Mouse (Mus musculus) limb, embryonic 10.5 days (tissue): Measurements from ENCODE around the gene Fbxw13. TPM values are rescaled to one million over a fixed set of nuclear protein-coding genes. Genes with fewer than 3 reads are reported as not detected.
"Not testable (repeated sequence)": the region's sequence is repeated elsewhere in the genome, so short reads cannot be mapped to it uniquely, and the experiment has no call there.

Source experiments
- DNase-seq: peaks from one replicate; pipeline ENCODE4 v3.0.0-alpha.2; 2017; ENCODE audit warnings: low spot score
- H3K27ac ChIP-seq: fragments of 300-500 bp; sonication (generic); 2 replicates; pipeline ENCODE4 v1.5.1; 2016; ENCODE audit warnings: mild to moderate bottlenecking
- H3K27me3 ChIP-seq: fragments of 300-500 bp; sonication (generic); 2 replicates; pipeline ENCODE4 v1.6.1; 2016; ENCODE audit warnings: low read depth, mild to moderate bottlenecking; ENCODE audit not compliant: poor library complexity, severe bottlenecking
- H3K36me3 ChIP-seq: fragments of 300-500 bp; sonication (generic); 2 replicates; pipeline ENCODE4 v1.6.1; 2016; ENCODE audit warnings: mild to moderate bottlenecking, moderate library complexity
- H3K4me1 ChIP-seq: fragments of 300-500 bp; sonication (generic); 2 replicates; pipeline ENCODE4 v1.6.1; 2016
- H3K4me3 ChIP-seq: fragments of 300-500 bp; sonication (generic); 2 replicates; pipeline ENCODE4 v1.5.1; 2016; ENCODE audit warnings: mild to moderate bottlenecking, moderate library complexity
- H3K9me3 ChIP-seq: fragments of 300-500 bp; sonication (generic); replicated peaks from 2 replicates; pipeline ENCODE4 v1.6.1; 2016; ENCODE audit warnings: mild to moderate bottlenecking
- WGBS: fragments of 180-500 bp; shearing (Covaris S2); methylation state at CpG from one replicate; pipeline ENCODE4 v1.1.7; 2016; 5-methylcytosine and 5-hydroxymethylcytosine counted together
- polyA plus RNA-seq: library from polyadenylated mRNA; unstranded; fragments of >200 nt; fragmentation: Nextera tagmentation; extraction: Ambion mirVana; gene quantifications from 2 replicates; pipeline ENCODE4 v1.2.1, GENCODE M21; 2016

Fbxw13 gene
- polyA plus RNA-seq, result not detected in 2 replicates

- not testable (repeated sequence) for H3K4me3 ChIP-seq, H3K36me3 ChIP-seq, H3K27ac ChIP-seq, H3K9me3 ChIP-seq, H3K27me3 ChIP-seq, H3K4me1 ChIP-seq, DNase-seq
- 80% methylated on average over 3 of the region's 3 CpGs for WGBS
Observed at GRCm38 (mm10) chr9:109195875-109196274, at the start of gene Fbxw13. Gene Fbxw13 (minus strand): TSS chr9:109195975.

GRCm38 (mm10) chr9:109234654-109235053, 38.9 kb upstream of the Fbxw13 start, which contains the start of gene Fbxw20:
Gene Fbxw20 (minus strand): TSS chr9:109234754.
- WGBS, result 81% methylated on average over 1 of the region's 1 CpGs
- no peak for DNase-seq

GRCm38 (mm10) chr9:109218449-109218848, 22.7 kb upstream of the Fbxw13 start:
- H3K4me3 ChIP-seq, result no peak overlapping the region
- H3K9me3 ChIP-seq, result no peaks in the 10 kb centered on the region
- no peaks in the 10 kb centered on the region for H3K4me1 ChIP-seq
- no peaks in the 10 kb centered on the region for H3K27me3 ChIP-seq
- H3K36me3 ChIP-seq, result no peaks in the 10 kb centered on the region
- DNase-seq, result no peak
- 75% methylated on average over 6 of the region's 6 CpGs for whole genome bisulfite sequencing
- H3K27ac ChIP-seq, result no peak overlapping the region

More at GRCm38 (mm10) chr9:109234654-109235053, 38.9 kb upstream of the Fbxw13 start, which contains the start of gene Fbxw20:
- H3K4me3 ChIP-seq, result no peak within 1 kb of the TSS
- no peaks in the 10 kb centered on the region for H3K9me3 ChIP-seq
- no peaks in the 10 kb centered on the region for H3K27me3 ChIP-seq
- H3K27ac ChIP-seq, result no peak within 1 kb of the TSS
- H3K4me1 ChIP-seq, result no peaks in the 10 kb centered on the region
- no peaks in the 10 kb centered on the region for H3K36me3 ChIP-seq

GRCm38 (mm10) chr9:109201347-109201746, 5.6 kb upstream of the Fbxw13 start:
- DNase-seq, H3K27ac ChIP-seq, H3K36me3 ChIP-seq, H3K4me1 ChIP-seq, H3K4me3 ChIP-seq, H3K27me3 ChIP-seq, H3K9me3 ChIP-seq: not testable (repeated sequence)
- WGBS, result 63% methylated on average over 1 of the region's 1 CpGs

GRCm38 (mm10) chr9:109200349-109200748, 4.6 kb upstream of the Fbxw13 start:
- DNase-seq, result no peak
- 90% methylated on average over 1 of the region's 1 CpGs for WGBS
- H3K9me3 ChIP-seq, result no peaks in the 10 kb centered on the region
- no peaks in the 10 kb centered on the region for H3K27me3 ChIP-seq
- no peaks in the 10 kb centered on the region for H3K36me3 ChIP-seq
- H3K27ac ChIP-seq, result no peak overlapping the region
- H3K4me1 ChIP-seq, result no peaks in the 10 kb centered on the region
- no peak overlapping the region for H3K4me3 ChIP-seq

- no peak for DNase-seq
- 79% methylated on average over 1 of the region's 1 CpGs for WGBS
- H3K27me3 ChIP-seq, result no peaks in the 10 kb centered on the region
- no peak overlapping the region for H3K4me3 ChIP-seq
- H3K4me1 ChIP-seq, result no peaks in the 10 kb centered on the region
- no peaks in the 10 kb centered on the region for H3K36me3 ChIP-seq
- H3K9me3 ChIP-seq, result no peaks in the 10 kb centered on the region
- H3K27ac ChIP-seq, result no peak overlapping the region
Observed at GRCm38 (mm10) chr9:109199353-109199752, 3.6 kb upstream of the Fbxw13 start.

- Histone ChIP-seq H3K27me3 (no peaks in the 10 kb centered on the region), H3K9me3 (no peaks in the 10 kb centered on the region), H3K4me1 (no peaks in the 10 kb centered on the region), H3K27ac (no peak overlapping the region), H3K4me3 (no peak overlapping the region), H3K36me3 (no peaks in the 10 kb centered on the region)
- WGBS, result 84% methylated on average over 1 of the region's 1 CpGs
- DNase-seq, result no peak
Observed at GRCm38 (mm10) chr9:109177208-109177607, 18.6 kb downstream of the Fbxw13 start.

GRCm38 (mm10) chr9:109176301-109176700, 19.5 kb downstream of the Fbxw13 start:
- Histone ChIP-seq H3K36me3 (no peaks in the 10 kb centered on the region), H3K4me3 (no peak overlapping the region), H3K27me3 (no peaks in the 10 kb centered on the region), H3K9me3 (no peaks in the 10 kb centered on the region), H3K4me1 (no peaks in the 10 kb centered on the region), H3K27ac (no peak overlapping the region)
- no peak for DNase-seq
- 90% methylated on average over 1 of the region's 1 CpGs for WGBS

GRCm38 (mm10) chr9:109167316-109167715, 28.5 kb downstream of the Fbxw13 start:
- Histone ChIP-seq H3K4me1 (no peaks in the 10 kb centered on the region), H3K36me3 (no peaks in the 10 kb centered on the region), H3K9me3 (no peaks in the 10 kb centered on the region; the same call in 1 of the 2 replicates), H3K4me3 (no peak overlapping the region), H3K27me3 (no peaks in the 10 kb centered on the region), H3K27ac (no peak overlapping the region)
- no peak for DNase-seq

GRCm38 (mm10) chr9:109161941-109162340, 33.8 kb downstream of the Fbxw13 start, which contains the start of gene Fbxw21:
Gene Fbxw21 (minus strand): TSS chr9:109162041.
- H3K36me3 ChIP-seq, result no peaks in the 10 kb centered on the region
- H3K4me3 ChIP-seq, result no peak within 1 kb of the TSS
- no peaks in the 10 kb centered on the region for H3K4me1 ChIP-seq
- DNase-seq, result no peak
- H3K27ac ChIP-seq, result no peak within 1 kb of the TSS
- no peaks in the 10 kb centered on the region for H3K9me3 ChIP-seq
- H3K27me3 ChIP-seq, result no peaks in the 10 kb centered on the region
- WGBS, result 85% methylated on average over 3 of the region's 3 CpGs

- WGBS, result 67% methylated on average over 4 of the region's 4 CpGs
- not testable (repeated sequence) for H3K4me3 ChIP-seq, DNase-seq, H3K9me3 ChIP-seq, H3K4me1 ChIP-seq, H3K27ac ChIP-seq, H3K36me3 ChIP-seq, H3K27me3 ChIP-seq
Observed at GRCm38 (mm10) chr9:109140414-109140813, 55.4 kb downstream of the Fbxw13 start.

- Histone ChIP-seq H3K4me1 (no peaks in the 10 kb centered on the region), H3K9me3 (no peaks in the 10 kb centered on the region), H3K36me3 (no peaks in the 10 kb centered on the region), H3K27me3 (no peaks in the 10 kb centered on the region), H3K4me3 (no peak overlapping the region), H3K27ac (no peak overlapping the region)
- no peak for DNase-seq
- 92% methylated on average over 5 of the region's 5 CpGs for WGBS
Observed at GRCm38 (mm10) chr9:109130076-109130475, 65.7 kb downstream of the Fbxw13 start.
